Mouse (Mus musculus): ENCODE data around the gene Dnm3. TPM values are rescaled to one million over a fixed set of nuclear protein-coding genes. Genes with fewer than 3 reads are reported as not detected.

The Dnm3 gene
- polyA plus RNA-seq, 1 experiment from 2014 or later = 18.7 TPM

DNA sequence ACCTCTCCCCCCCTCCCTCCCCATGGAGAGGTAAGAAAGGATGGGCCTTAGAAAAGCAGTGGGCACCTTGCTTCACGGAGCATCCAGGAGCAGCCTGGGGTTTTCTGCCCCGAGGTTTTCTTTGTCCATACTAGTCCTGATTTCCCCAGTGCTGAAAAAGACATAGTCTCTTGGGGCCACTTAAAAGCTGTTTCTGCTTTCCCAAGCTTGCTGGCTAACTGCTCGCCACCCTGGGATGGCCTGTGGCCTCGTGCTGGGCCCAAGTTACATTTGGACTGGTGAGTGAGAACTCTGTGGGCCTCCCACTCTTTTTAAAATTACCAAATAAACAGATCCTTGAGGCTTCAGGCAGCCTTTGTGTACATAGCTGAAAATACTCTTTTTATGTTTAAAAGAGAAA, 500.5 kb downstream of the Dnm3 start:
- no peak overlapping the region for H3K4me3 ChIP-seq (replicated peaks)
- no peak overlapping the region for H3K9ac ChIP-seq (replicated peaks)
- WGBS = 60% methylated on average over 4 of the region's 4 CpGs
- no peaks in the 10 kb centered on the region for H3K36me3 ChIP-seq
- H3K27ac ChIP-seq = peak overlapping the region; percentile 87
- no peaks in the 10 kb centered on the region for H3K27me3 ChIP-seq
- ATAC-seq (ENCODE audit: insufficient number of reproducible peaks, insufficient read depth, low FRiP score, low TSS enrichment, low read depth) = no peak
- H3K9me3 ChIP-seq = no peaks in the 10 kb centered on the region
- peaks cover 55% of the 10 kb centered on the region for H3K4me1 ChIP-seq (replicated peaks)
- no peak overlapping the region for H3K4me2 ChIP-seq

DNA sequence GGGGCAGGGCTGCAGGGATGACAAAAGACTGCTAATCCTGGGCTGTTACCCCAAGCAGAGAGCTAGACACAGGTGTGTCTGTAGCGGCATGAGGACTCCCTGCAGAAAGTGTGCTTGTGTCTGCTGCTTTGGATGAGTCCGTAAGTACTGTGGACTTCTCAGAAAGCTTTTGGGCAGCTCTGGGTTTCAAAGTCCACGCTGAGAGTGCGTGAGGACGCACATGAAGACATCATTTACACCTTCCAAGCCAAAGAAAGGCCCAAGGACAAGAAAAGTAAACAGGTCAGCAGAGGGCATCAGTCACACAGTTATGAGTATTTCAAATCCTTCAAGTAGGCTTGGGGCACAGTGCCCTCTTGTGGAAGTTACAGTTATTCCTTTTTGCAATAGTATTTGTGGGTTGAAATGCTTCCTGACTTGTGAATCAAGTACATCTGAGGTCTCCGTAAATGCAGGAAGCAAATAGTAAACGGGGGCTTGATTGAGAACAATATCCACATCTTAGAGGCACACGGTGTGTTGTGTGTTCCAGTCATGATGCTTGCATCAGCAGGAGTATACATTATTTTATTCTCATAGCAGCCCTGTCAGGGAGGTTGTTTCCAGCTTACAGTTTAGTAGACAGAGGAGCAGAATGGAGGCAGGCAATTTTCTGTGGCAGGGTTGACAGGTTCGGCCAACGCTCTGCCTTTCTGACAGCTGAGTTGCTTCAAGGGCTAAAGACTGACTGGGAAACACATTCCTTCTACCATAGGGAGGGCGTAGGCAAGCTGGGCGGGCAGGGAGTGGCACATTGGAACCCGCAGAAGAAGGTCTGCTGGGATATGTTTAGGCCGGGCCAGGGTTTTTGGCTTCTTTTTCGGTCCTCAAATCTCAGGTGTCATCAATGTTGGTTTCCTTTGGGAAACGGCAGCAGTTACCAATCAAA, 501.3 kb downstream of the Dnm3 start:
- Histone ChIP-seq H3K27ac (peak overlapping the region; percentile 87), H3K4me1 (replicated peaks) (peaks cover 53% of the 10 kb centered on the region), H3K4me3 (replicated peaks) (no peak overlapping the region), H3K36me3 (no peaks in the 10 kb centered on the region; the same call in 1 of the 2 replicates), H3K4me2 (no peak overlapping the region), H3K27me3 (no peaks in the 10 kb centered on the region), H3K9me3 (no peaks in the 10 kb centered on the region), H3K9ac (replicated peaks) (no peak overlapping the region)
- ATAC-seq (ENCODE audit: insufficient number of reproducible peaks, insufficient read depth, low FRiP score, low TSS enrichment, low read depth) = peak; percentile 44; the same call in 1 of the 2 replicates
- WGBS = 44% methylated on average over 16 of the region's 16 CpGs

DNA sequence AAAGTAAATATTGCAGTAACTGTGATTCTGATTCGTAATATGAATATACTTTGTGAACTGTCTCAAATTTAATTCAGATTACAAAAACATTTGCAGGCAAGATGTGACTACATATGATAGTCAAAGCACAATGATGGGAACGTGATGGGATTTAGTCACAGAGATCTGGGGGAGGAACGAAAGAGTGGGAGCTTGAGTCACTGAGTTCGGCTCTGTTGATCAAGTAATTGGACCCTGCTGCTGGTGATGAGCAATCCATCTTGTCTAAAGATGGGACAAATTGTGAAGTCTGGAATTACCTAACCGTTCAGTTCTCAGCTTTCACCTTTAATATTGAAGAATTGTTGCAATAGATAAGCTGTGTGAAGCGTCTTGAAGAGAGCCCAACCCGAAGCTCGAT, 505.6 kb downstream of the Dnm3 start:
- 88% methylated on average over 8 of the region's 8 CpGs for WGBS
- Histone ChIP-seq H3K27me3 (no peaks in the 10 kb centered on the region), H3K4me3 (replicated peaks) (no peak overlapping the region), H3K36me3 (peaks cover 13% of the 10 kb centered on the region), H3K9ac (replicated peaks) (no peak overlapping the region), H3K9me3 (no peaks in the 10 kb centered on the region), H3K4me1 (replicated peaks) (peaks cover 45% of the 10 kb centered on the region), H3K27ac (no peak overlapping the region), H3K4me2 (no peak overlapping the region)
- no peak for ATAC-seq (ENCODE audit: insufficient number of reproducible peaks, insufficient read depth, low FRiP score, low TSS enrichment, low read depth)

DNA sequence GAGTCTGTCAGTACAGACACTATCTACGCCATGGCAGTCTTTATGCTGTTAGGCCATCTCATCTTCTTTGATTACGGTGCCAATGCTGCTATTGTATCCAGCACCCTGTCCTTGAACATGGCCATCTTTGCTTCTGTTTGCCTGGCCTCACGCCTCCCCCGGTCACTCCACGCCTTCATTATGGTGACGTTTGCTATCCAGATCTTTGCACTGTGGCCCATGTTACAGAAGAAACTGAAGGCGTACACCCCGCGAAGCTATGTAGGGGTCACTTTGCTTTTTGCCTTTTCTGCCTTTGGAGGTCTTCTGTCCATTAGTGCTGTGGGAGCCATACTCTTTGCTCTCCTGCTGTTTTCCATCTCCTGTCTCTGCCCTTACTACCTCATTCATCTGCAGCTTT, 507.0 kb downstream of the Dnm3 start:
- 96% methylated on average over 9 of the region's 9 CpGs for WGBS
- no peak overlapping the region for H3K4me3 ChIP-seq (replicated peaks)
- H3K27ac ChIP-seq = 0 out of 2 replicates have a peak overlapping the region, but pooled peaks have one; percentile 12
- no peaks in the 10 kb centered on the region for H3K9me3 ChIP-seq
- H3K4me1 ChIP-seq (replicated peaks) = peaks cover 33% of the 10 kb centered on the region
- H3K36me3 ChIP-seq = peaks cover 13% of the 10 kb centered on the region
- no peaks in the 10 kb centered on the region for H3K27me3 ChIP-seq
- H3K4me2 ChIP-seq = peak overlapping the region; percentile 63; the same call in 1 of the 2 replicates
- H3K9ac ChIP-seq (replicated peaks) = no peak overlapping the region
- no peak for ATAC-seq (ENCODE audit: insufficient number of reproducible peaks, insufficient read depth, low FRiP score, low TSS enrichment, low read depth)

DNA sequence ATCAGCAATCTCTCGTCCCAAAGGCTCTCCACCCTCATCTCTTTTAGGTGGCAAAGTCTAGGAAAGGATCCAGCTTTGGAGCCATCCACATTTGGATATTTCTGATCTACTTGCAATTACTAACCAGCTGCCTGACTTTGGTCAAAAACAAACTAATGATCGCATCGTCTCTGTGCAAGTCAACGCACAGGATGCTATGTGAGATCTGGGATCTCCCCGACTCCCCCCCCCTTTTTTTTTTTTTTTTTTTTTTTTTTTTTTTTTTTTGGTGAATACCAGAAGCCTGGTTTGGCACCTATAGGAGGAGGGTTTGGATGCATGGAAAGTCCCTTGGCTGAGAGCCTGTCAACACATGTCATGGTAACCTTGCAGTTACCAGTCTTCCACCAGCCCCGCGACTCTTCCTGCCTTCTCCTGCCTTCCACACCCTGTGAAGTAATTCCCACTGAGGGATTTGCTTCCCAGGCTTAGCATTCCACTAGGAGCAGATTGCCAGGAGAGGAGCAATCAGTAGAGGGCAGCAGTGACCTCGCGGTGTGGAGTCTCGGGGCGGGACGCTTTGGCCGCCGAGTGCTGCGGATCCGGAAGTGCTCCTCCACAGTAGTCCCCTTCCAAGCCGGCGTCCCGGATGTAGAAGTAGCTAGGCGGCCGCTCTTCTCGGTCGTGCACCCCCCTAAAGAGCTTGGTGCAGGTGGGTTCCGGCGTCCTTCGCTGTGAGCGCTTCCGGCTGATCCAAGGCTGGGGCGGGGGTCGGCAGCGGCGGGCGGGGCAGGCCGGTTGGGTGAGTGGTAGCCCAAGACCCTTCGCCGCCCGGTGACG, 509.0 kb downstream of the Dnm3 start, which contains the start of gene Pigc:
TSS of gene Pigc (plus strand) at position 598 of the 819 bp plus-strand sequence.
- no peaks in the 10 kb centered on the region for H3K9me3 ChIP-seq
- peaks cover 13% of the 10 kb centered on the region for H3K36me3 ChIP-seq
- no peaks in the 10 kb centered on the region for H3K27me3 ChIP-seq
- peak within 1 kb of the TSS; percentile 88 for H3K27ac ChIP-seq
- WGBS = 4% methylated on average over 38 of the region's 38 CpGs
- peak within 1 kb of the TSS; percentile 63 for H3K4me2 ChIP-seq
- ATAC-seq (ENCODE audit: insufficient number of reproducible peaks, insufficient read depth, low FRiP score, low TSS enrichment, low read depth) = peak; percentile 95
- H3K4me3 ChIP-seq (replicated peaks) = peak within 1 kb of the TSS; percentile 69
- peaks cover 24% of the 10 kb centered on the region for H3K4me1 ChIP-seq (replicated peaks)
- H3K9ac ChIP-seq (replicated peaks) = peak within 1 kb of the TSS; percentile 80

DNA sequence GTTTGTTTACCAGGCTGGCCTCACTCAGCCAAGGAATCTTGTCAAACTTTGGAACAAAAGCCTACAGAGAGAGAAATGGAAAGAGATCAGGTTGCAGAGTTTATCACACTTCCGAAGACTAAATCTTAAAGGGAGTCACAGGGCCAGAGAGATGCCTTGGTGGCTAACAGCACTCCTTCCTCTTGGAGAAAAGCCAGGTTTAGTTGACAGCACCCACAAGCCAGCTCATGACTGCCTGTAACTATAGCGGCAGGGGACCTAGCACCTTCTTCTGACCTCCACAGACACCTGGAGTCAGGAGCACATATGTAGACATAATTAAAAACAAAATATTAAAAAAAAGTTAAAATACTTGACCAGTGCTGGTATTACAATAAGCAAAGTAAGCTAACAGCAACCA, 509.9 kb downstream of the Dnm3 start:
- H3K9ac ChIP-seq (replicated peaks) = no peak overlapping the region
- H3K9me3 ChIP-seq = no peaks in the 10 kb centered on the region
- no peak overlapping the region for H3K27ac ChIP-seq
- WGBS = 81% methylated on average over 2 of the region's 2 CpGs
- H3K36me3 ChIP-seq = peaks cover 13% of the 10 kb centered on the region
- no peak overlapping the region for H3K4me3 ChIP-seq (replicated peaks)
- ATAC-seq (ENCODE audit: insufficient number of reproducible peaks, insufficient read depth, low FRiP score, low TSS enrichment, low read depth) = no peak
- H3K4me2 ChIP-seq = no peak overlapping the region
- no peaks in the 10 kb centered on the region for H3K27me3 ChIP-seq
- H3K4me1 ChIP-seq (replicated peaks) = peaks cover 19% of the 10 kb centered on the region

DNA sequence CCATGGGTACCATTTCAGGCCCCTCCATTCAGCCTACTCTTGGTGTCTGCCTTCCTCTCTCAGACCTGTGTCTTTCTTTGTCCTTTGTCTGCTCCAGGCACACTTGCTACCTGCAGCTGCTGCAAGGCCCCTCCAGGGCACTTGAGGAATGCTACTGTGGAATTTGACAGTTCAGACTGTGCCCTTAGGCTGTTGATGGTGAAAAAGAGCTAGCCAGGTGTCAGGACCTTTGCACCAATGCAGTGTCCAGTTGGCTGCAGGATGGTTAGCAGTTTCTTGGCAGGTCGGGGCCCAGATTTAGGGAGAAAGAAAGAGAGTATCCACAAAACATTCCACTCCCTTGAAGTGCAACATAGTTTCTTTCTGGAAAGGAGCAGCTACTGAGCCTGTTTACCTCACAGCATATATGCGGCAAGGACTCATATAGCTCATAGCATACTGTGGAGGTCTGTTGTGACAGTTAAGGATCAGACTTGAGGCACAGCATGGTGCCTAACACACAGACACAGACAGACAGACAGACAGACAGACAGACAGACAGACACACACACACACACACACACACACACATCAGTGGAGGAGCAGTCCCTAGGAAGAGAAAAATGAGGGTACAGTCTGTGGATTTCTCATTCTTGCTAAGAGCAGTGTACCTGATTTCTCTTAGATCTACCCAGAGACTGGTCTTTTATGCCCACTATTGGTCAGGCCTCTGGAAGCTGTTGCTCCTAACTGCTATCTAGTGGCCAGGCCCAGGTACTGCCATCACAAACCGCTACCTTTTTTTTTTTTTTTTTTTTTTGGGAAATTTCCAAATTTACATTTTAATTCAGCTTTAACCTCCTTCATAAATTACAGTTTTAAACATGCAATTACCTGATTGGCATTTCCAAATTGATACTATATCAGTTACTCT, 515.1 kb downstream of the Dnm3 start:
- Histone ChIP-seq H3K27ac (peak overlapping the region; percentile 72; the same call in 1 of the 2 replicates), H3K36me3 (no peaks in the 10 kb centered on the region), H3K27me3 (no peaks in the 10 kb centered on the region), H3K4me2 (no peak overlapping the region), H3K9ac (replicated peaks) (no peak overlapping the region), H3K9me3 (no peaks in the 10 kb centered on the region), H3K4me1 (replicated peaks) (peaks cover 8% of the 10 kb centered on the region), H3K4me3 (replicated peaks) (no peak overlapping the region)
- ATAC-seq (ENCODE audit: insufficient number of reproducible peaks, insufficient read depth, low FRiP score, low TSS enrichment, low read depth) = 0 out of 2 replicates have a peak, but pooled peaks have one; percentile 16
- WGBS = 58% methylated on average over 3 of the region's 3 CpGs

DNA sequence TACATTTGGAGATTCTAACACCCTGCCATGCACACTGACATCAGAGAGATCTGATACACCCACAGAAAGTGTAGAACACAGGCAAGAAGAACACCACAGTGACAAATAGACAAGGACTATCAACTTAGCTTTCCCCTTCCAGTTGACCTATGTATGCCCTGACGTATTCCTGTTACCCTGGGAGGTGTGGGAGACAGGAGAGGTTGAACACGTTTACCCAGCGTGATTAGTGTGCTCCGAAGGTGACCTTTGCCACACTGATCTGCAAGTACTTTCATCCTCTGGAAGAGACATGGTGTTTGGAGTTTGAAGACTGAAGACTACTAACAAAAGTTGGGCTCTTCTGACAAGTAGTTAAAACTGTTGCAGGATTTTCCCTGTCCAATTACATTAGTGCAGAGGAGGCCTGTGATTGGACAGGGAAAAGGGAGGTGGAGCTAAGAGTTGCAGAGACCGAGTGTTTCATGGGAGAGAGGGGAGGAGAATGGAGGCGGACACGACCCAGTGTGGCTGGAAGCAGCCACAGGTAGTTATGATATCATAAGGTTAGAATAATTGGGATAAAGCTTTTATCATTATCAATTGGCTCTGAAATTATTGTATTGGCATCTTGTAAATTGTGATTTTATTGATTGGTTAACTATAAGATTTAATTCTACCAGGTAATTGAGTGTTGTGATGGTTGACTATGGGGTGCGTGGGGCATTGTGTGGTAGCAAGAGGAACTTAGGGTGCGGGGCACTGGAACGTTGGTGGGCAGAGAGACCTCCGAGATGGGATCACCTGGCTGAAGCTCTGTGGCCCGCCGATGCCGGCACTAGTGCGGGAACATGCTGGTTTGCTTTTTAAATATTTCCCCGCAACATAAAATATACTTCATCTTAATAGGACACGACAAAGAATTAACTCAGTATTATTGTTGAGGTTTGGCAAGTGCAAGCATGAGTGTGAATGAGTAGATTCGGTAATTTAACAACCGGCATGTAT, 519.6 kb downstream of the Dnm3 start:
- Histone ChIP-seq H3K27ac (no peak overlapping the region), H3K4me1 (replicated peaks) (peaks cover 7% of the 10 kb centered on the region), H3K4me3 (replicated peaks) (no peak overlapping the region), H3K27me3 (no peaks in the 10 kb centered on the region), H3K36me3 (no peaks in the 10 kb centered on the region), H3K4me2 (no peak overlapping the region), H3K9me3 (no peaks in the 10 kb centered on the region), H3K9ac (replicated peaks) (no peak overlapping the region)
- 76% methylated on average over 19 of the region's 19 CpGs for WGBS
- no peak for ATAC-seq (ENCODE audit: insufficient number of reproducible peaks, insufficient read depth, low FRiP score, low TSS enrichment, low read depth)

DNA sequence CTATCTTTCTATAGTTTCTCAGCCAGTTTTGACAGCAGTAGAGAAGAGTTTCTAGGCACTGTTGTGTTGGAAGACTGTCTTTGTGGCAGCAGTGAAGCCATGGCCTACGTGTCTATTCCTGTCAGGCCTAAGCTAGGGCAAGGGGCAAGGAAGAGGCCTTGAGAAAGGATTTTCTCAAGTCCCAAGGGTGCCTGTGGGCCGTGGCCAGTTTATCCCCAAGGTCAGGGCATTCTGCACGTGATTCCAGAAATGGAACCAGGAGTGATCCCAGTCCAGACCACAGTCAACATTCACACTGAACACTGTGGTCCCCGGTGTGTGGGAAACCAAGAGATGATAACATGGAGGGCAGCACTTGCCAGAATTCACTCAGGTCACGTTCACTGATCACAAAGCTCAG, 522.0 kb downstream of the Dnm3 start:
- no peaks in the 10 kb centered on the region for H3K4me1 ChIP-seq (replicated peaks)
- 74% methylated on average over 5 of the region's 5 CpGs for WGBS
- no peak overlapping the region for H3K4me2 ChIP-seq
- H3K36me3 ChIP-seq = no peaks in the 10 kb centered on the region
- no peak overlapping the region for H3K27ac ChIP-seq
- ATAC-seq (ENCODE audit: insufficient number of reproducible peaks, insufficient read depth, low FRiP score, low TSS enrichment, low read depth) = no peak
- no peak overlapping the region for H3K9ac ChIP-seq (replicated peaks)
- no peaks in the 10 kb centered on the region for H3K9me3 ChIP-seq
- H3K4me3 ChIP-seq (replicated peaks) = no peak overlapping the region
- no peaks in the 10 kb centered on the region for H3K27me3 ChIP-seq

DNA sequence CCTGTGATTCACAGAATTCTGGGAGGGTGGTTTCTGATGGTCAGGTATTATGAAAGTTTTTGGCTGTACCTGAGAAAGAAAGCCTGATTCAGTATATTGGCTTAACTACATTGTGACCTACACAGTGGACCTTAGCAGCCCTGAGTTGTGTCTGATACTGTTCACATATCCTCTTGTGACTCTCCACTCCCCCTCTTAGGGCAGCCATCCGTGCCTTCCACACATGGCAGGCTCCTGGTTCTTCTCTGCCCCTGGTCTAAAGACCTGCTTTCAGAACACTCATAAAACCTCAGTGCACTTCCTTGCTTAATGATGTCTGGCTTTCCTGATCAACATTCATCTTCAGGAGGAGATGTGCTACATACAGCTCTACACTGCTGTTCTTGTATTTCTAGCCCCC, 525.2 kb downstream of the Dnm3 start:
- Histone ChIP-seq H3K4me1 (replicated peaks) (no peaks in the 10 kb centered on the region), H3K4me3 (replicated peaks) (no peak overlapping the region), H3K27me3 (no peaks in the 10 kb centered on the region), H3K4me2 (no peak overlapping the region), H3K27ac (no peak overlapping the region), H3K36me3 (no peaks in the 10 kb centered on the region), H3K9ac (replicated peaks) (no peak overlapping the region), H3K9me3 (no peaks in the 10 kb centered on the region)
- ATAC-seq (ENCODE audit: insufficient number of reproducible peaks, insufficient read depth, low FRiP score, low TSS enrichment, low read depth) = no peak
- WGBS = 19% methylated on average over 1 of the region's 1 CpGs
